Mouse (Mus musculus): ENCODE data around the gene Lhx2. TPM values are rescaled to one million over a fixed set of nuclear protein-coding genes. Genes with fewer than 3 reads are reported as not detected.

The Lhx2 gene
- under 1 TPM in 1 of 2 experiments, not detected in 1; 0.07 TPM for total RNA-seq (2021)
- long read RNA-seq, experiment 1 = 0 reads
- long read RNA-seq, experiment 2, partial matches to known transcripts = 0 of 1 reads
- long read RNA-seq, experiment 2, other reads (novel, unspliced or antisense) = 0 of 1 reads

DNA sequence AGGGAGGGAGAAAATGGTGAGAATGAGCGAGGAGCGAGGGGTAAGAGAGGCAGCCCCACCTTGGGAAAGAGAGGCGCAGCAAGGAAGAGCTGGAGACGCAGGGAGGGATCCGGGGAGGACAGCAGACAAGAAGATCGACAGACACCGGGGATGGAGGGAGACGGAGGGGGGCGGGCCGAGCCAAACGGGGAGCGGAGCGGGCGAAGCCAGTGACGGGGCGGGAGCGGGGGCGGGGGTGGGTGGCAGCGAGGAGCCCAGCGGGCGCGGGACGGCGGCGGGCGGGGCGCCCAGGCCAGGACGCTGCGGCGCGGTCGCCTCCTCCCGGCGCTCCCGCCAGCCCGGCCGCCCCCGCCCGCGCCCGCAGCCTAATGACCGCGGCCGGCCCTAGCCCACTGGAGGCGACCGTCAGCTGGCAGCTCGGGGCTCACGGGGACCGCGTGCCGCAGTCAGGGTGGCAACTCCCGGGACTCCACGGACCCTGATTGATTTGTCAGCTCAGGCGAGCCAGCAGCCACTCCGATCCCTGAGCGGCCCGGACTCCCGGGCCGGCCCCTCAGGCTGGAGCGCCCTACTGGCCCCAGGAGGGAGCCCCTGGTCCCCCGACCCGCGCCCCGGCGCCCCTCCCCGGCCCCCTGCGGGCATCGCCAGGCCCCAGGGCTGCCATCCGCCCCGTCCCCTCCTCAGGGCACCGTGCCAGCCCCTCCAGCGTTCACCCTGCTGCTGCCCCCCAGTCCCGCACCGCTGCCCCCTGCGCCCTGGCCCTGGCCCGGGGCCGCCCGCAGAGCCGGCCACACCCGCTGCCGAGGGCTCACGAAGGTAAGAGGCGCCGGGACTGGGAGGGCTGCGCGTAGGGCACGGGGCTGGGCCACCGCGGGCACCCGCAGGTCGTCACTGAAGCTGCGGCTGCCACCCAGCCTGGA lies at the start of gene Lhx2:
Gene Lhx2, plus strand, starts transcription at position 292 of the 920 bp plus-strand sequence.
- DNase-seq = peak in 1 of 2 experiments; percentile 20

DNA sequence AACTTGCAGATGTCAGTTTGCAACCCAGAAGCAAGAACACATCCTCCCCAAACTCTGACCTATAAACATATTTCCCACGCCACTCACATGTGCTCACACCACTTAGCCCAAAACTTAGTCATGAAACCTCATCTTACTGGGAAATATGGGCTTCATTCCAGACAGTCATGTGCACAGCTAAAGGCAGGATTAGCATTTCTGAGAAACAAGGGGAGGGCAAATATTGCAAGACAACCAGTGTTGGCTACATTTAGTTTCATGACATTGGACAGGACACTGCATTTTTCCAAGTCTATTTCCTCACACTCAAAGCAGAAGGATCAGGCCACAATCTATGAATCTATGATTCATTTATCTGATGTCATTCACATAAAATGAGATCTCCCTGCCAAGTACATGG lies 47.6 kb upstream of the Lhx2 start:
- no peak for DNase-seq

More for the DNA sequence above, at the start of gene Lhx2:
- intact Hi-C loops (cut with DNase I) = no loop called here

DNA sequence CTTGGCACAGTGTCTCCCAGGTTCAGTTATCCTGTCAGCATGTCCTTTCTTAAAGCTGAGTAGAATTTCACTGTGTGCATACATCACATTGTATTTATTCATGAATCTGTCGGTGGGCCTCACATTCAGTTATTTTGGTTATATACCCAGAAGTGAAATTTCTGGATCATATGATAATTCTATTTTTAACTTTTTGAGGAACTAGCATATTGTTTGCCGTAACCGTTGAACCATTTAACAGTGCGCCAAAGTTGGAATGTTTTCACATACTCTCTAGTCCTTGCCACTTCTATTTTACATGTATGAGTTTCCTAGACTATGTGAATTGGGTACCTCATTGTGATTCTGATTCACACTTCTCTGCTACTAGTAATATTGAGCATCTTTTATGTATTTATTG lies 43.1 kb upstream of the Lhx2 start:
- DNase-seq = no peak
- intact Hi-C loops (cut with DNase I) = no loop called here

More for the DNA sequence above, 47.6 kb upstream of the Lhx2 start:
- intact Hi-C loops (cut with DNase I) = no loop called here

DNA sequence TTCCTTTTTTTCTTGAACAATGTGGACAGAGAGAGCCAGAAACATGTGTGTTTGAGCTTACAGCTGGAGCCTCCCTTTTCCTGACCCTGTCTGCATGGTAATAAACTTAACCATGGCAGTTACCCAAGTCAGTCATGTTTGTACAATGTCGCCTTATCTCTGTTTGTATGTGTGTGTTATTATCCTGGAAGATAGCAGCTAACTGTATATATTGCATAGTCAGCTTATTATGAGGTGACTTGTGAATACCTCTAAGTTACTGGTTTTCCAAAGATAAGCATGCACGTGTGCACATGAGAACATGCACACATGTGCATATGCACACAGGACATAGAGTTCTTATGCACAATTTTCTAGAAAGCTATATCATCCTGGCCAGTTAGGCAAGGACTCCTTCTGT lies 38.1 kb upstream of the Lhx2 start:
- intact Hi-C loops (cut with DNase I) = no loop called here
- no peak for DNase-seq

DNA sequence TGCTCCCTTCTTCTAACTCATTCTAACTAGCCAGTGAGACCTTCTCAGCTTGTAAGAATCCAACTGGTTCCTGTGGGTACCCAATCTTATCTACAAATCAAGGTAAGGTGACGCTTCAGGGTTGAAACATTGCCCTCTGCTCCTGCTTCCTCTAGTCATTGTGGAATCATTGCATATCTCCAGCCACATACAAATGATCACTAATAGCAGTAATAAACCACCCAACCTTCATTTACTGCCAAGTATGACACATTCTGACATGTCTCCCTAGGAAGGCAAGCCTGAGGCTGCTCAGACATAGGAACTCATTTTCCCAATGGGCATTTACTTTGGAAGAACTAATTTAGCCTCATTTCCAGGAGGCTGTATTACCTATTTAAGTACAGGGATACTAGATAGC lies 33.9 kb upstream of the Lhx2 start:
- intact Hi-C loops (cut with DNase I) = no loop called here
- DNase-seq = no peak

DNA sequence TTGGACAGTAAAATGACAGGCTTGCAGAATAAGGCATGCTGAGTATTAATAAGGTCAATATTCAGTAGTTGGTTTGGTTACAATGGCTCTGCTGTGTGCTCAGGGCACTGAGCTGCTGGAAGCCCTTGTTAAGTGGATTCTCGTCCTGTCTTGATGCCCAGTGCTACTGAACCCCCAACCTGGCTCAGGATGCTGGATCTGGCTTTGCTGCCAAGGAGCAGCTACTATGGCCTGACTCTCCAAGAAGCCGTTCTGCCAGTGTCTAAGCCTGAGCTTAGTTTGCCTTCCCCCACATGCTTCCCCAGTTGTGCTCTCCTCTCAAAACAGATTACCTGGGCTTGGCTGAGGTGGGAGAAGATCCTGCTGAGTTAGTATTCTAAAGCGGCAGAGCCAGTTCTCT lies 26.2 kb upstream of the Lhx2 start:
- intact Hi-C loops (cut with DNase I) = no loop called here
- DNase-seq = no peak

DNA sequence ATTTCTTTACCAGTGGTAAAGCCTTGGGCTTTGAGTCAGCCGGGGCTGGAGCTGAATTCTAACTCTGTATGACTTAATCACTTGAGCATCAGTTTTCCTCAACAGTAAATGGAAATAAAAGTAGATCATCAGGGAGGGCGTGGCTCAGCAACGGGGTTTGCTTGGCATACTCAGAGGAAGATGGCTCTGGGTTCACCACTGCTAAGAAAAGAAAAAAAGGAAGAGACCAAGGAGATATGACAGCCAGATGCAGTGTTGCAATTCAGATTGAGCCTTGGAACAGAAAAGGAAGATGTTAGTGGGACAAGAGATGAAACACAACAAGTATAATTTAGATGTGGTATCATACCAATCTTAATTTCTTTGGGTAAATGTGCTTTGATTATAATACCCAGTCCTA lies 25.7 kb upstream of the Lhx2 start:
- no peak for DNase-seq
- intact Hi-C loops (cut with DNase I) = no loop called here

DNA sequence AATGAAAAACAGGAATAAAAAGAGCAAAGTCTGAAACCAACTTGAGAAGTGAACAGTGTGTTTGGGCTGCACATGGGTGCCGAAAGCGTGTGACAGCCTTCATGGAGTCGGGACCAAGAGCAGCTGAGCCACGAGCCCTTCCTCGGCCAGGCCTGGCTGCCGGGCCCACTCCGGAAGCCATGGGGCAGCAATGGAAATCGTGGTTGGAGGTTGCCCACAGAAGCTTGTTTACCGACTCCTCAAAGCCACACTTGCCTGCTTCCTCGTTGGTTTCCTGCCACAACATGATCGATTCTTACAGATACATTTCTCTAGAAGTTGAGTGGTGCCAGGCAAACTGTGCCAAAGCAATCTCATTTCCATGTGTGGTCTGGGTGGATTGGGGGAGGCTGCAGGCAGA lies 20.0 kb upstream of the Lhx2 start:
- DNase-seq = no peak
- intact Hi-C loops (cut with DNase I) = no loop called here

DNA sequence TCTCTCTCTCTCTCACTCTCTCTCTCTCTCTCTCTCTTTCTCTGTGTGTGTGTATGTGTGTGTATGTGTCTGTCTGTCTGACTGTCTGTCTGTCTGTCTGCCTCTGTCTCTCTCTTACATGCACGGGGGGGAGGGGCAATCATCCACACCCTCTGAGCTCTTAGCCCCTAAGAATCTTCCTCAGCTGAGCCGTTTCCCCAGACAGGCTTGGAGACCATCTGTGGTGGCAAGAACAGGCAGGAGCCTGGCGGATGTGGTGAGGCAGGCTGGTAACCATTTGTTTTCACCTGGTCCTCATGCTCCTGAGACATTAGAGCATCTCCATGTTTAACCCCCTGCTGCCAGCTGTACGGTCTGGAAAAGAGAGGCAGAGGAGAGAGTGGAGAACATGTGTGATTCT lies 18.2 kb upstream of the Lhx2 start:
- DNase-seq = no peak
- intact Hi-C loops (cut with DNase I) = no loop called here

DNA sequence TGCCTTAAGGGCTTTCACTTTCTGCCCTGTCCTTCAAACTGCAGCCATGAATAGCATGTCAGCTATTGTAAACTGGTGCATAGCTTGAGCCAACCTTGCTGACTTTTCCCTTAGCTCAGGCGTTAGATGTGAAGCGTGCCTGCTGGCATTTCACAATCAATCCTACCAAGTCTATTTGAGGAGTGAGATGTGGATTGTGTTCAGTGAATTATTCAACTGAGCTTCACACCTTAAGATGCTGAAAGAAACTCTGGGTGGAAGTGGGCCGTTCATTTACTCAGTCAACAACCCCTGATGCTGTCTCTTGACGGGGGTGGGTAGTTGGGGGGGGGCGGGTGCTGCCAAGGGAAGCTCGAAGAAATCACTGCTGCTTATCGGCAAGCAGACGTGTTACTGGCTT lies 15.7 kb upstream of the Lhx2 start:
- no peak for DNase-seq
- intact Hi-C loops (cut with DNase I) = no loop called here

DNA sequence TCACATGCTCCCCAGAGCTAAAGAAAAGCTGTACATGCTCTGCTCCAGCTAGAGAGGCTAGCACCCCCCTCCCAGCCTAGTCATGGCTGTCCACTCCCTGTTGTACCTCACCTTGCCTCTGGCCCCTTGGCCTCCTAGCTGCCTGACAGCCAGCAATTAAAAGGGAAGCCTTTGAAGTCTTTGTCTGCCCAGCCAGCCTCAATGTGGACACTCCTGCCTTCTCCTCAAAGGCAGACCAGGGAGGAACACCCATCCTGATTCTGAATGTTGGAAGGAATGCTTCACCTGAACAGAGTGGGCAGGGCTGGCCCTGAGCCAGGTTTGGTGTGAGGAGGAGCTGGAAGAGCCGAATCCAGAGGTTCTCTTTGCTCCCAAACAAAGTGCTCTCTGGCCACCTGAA lies 12.4 kb upstream of the Lhx2 start:
- DNase-seq = no peak
- intact Hi-C loops (cut with DNase I) = no loop called here

DNA sequence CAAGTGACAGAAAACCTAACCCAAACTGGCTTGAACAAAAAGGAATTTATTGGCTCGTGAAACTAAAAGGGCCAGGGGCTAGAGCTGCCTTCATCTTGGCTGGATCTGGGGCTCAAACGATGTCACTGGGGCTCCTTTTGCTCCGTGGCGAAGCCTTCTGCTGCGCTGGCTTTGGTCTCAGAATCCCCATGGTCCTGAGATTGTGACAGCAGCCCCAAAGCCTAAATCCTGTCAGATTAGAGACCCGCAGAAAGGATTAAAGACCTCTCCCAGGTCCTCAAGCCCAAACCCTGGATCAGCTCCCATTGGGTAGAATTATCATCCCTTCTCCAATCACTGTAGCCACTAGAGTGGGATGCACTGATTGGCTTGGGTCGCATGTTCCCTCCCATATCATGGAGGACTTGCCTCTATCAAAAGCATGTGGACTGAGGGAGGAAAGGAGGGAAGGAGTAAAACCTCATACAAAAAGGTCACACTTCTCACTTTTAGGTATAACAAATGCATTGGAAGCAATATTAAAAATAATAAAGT lies 5.4 kb upstream of the Lhx2 start:
- intact Hi-C loops (cut with DNase I) = no loop called here
- no peak for DNase-seq

DNA sequence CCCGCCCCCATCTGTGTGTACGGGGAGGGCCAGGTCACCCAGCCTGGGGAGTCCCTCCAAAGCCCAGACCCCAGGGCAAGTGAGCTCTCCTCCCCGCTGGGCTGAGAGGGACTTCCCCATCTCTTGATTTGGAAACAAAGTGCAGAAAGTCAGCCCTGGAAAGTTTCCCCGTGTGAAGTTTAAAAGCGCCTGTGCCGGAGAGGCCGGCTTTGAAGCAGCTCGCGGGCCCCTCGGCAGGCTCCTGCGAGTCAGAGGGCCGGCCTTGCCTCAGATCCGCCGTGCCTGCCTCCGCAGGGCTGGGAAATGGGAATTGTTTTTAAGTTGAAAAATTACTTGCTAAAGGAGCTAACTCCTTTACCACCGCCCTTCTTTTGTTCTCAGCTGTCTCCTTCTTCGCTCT lies 2.5 kb upstream of the Lhx2 start:
- DNase-seq = peak in 1 of 2 experiments; percentile 7
- intact Hi-C loops (cut with DNase I) = no loop called here

DNA sequence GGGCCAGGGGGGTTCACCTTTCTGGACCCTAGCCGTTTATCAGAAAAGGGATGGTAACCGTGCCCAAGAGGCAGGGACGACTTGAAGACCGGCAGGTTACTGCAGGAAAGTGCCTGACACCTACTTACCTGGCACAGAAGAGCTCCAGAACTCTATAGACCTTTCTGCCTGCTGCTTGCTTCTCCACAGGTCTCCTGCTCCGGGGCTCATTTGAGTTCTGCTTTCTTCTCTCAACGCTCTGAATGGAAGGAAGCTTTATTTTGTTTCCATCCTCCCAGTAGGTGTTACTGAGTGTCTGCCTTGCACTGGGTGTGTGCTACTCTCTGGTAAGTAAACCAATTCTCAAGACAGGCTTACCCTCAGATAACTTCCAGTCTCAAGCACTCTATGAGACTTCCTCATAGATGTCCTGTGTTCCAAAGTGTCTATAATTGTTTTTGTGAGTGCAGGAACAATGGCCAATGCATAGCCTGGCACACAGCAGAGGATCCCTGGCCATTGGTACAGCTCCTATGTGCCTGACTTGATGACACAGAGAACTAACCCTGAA lies 1.9 kb upstream of the Lhx2 start:
- DNase-seq = no peak
- intact Hi-C loops (cut with DNase I) = no loop called here

DNA sequence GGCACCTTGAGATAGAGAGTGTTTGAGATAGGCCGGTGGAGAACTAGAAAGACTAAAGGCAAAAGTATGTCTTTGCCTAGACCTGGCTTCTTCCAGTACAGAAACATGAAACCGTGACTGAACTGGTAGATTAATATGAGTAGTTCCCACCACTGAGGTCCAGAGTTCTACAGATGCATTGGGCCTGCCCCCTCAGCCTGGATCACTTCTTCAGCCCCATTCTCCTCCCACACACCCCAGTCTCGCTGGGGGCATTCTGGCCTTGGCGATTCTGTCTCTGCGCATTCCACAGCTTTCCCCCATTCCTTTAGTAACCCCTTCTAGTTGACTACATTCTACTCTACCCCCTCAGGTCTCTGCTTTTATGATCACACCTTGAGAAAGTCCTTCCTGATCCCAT lies 1.4 kb upstream of the Lhx2 start:
- DNase-seq = no peak
- intact Hi-C loops (cut with DNase I) = no loop called here

DNA sequence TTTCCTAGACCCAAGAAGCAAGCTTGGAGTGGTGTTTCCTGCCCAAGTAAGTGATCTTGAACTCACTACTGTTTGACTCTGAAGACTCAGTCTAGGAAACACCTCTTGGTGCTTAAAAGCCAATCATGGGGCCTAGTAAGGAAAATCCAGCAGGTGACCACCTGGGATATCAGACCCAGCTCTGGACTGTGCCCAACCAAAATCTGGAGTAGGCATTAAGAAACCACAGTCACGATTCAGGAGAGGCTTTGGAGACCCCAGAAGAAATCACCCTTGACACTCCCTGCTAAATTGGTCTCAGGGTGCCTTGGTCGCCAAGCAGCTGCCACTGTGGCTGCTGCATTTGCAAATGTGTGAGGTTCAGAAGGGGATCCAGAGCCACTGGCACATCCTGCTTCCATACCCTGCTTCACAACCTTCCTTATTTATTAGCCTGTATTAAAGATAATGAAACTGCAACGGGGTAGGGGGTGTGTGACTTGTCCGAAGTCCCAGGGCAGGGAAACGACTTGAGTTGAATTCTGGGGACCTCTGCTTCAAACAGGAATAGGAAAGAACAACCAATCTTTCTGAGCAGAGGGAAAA lies 641 bp upstream of the Lhx2 start:
- no peak for DNase-seq
- intact Hi-C loops (cut with DNase I) = no loop called here

DNA sequence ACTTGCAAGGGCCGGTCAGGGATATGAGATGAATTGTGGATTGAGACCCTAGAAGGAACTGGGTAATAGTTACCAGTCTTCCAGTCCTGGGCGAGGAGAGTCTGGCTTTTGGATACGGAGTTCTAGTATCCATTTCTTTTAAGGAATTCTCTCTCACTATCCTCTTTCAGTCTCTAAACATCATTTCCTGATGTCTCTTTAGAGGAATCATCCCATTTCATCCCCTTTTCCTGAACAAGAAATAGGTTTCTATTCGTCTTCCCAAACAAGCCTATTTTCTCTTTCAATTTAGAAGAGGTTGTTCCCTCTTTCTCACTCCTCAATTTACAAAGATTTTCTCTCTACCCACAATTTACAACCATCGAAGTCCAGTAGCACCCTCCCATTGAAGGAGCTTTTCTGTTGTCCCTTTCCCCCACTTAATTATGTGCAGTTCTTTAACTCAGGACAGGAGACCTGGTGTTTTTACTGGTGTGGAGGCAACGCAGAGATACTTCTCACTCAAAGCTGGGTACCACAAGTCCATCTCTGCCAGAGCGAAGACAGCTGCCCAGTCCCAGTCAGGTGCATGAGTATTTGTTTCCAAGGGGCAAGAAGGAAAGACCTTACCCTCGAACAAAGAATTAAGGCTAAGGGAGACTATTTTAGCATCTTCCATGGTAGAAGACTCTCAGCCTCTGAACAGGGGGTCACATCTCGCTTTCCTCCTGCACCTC lies 987 bp downstream of the Lhx2 start:
- intact Hi-C loops (cut with DNase I) = no loop called here
- no peak for DNase-seq

DNA sequence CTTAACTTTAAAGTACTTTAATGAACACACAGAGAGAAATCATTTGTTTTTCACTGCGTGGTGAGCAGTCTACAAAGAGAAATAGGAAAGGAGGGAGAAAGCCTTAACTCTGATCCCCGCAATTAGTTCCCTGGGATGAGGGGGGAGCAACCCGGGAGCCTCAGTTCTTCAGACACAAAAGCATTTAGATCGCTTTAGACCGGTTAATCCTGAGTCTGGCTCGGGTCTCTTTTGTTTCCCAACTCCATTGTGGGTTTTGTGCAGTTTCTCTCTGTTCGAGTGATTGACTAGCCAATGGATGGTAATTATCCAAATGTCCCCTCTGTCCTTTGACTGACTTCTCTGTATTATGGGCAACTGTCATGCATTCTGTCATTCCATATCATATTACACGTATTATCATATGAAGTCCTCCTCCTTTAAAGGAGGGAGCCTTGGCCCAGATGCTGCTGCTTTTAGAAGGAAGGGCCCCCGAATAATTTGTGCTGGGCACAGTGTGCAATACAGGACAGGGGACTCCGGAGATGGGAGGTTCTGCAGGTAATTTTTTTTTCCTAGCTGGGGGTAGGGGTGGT lies 1.6 kb downstream of the Lhx2 start:
- intact Hi-C loops (cut with DNase I) = no loop called here
- no peak for DNase-seq

DNA sequence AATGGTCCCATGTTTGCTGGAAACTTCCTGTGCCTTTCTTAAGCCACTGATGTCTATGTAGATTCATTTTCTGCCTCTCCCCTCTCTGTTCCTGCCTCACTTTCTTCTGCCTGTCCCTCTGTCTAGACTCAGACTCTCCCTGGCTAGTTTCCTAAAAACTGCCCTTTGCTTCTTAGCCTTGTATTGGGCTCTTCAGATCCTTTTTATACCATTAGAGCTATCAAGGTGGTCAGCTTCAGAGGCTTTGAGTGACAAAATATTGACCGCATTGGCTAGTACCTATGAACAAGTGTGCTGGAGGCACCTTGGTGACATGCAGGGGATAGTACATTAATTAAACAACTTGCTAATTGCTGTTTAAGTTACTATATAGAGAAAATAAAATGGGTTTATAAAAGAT lies 4.5 kb downstream of the Lhx2 start:
- DNase-seq = no peak
- intact Hi-C loops (cut with DNase I) = no loop called here

DNA sequence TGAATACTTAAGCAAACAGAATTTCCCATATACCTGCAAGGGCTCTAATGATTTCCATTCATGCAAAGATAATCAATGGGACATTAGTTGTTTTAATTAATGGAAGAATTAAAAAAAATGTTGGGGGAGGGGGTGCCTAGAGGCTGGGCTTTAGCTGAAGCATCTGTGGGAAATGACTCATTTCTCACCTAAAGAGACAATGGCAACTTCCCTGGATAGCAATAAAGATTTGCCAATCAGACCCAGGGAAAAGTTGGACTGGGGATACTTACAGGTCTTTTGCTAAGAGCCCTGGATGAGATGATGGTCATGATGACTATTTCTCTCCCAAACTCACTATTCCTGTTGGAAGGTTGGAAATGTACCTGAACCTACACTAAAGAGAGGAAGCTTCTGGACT lies 5.6 kb downstream of the Lhx2 start:
- intact Hi-C loops (cut with DNase I) = no loop called here

More for the DNA sequence above, 5.6 kb downstream of the Lhx2 start:
- no peak for DNase-seq

Measured in heart, postnatal 14 days (tissue).